Mouse (Mus musculus): Measurements from ENCODE around the gene Tnrc6c.
A peak's percentile ranks its signal among the peaks of the same experiment; 100 is the strongest.

GRCm38 (mm10) chr11:117783089-117783488, 129.0 kb downstream of the Tnrc6c start:
- peak; percentile 11; the same call in 1 of the 2 replicates for TF ChIP-seq CTCF (conservative IDR thresholded peaks at IDR 0.05; ENCODE audit: low read length)
- TF ChIP-seq NANOG (IDR thresholded peaks at IDR 0.05; ENCODE audit: borderline replicate concordance, low read length), result no peak
- TF ChIP-seq POU5F1 (IDR thresholded peaks at IDR 0.05; ENCODE audit: borderline replicate concordance, low read length), result no peak
